Mouse (Mus musculus) stomach, postnatal 0 days (tissue): ENCODE measurements at regions not wholly inside any gene's neighbourhood (a gene's known extent, or its start where the extent isn't known, plus 50 kb on each side); places are given as distances from the start of the nearest gene placed in this dataset.

Experiments
- CTCF ChIP-seq: IDR thresholded peaks from 2 replicates; pipeline ENCODE4 v1.5.1; 2016; ENCODE audit warnings: antibody characterized with exemption, low read depth, mild to moderate bottlenecking, moderate library complexity
- EP300 ChIP-seq: optimal IDR thresholded peaks from 2 replicates; pipeline ENCODE3; 2016; ENCODE audit warnings: antibody characterized with exemption

- TF ChIP-seq CTCF = no peak
- TF ChIP-seq EP300 = no peak
These were observed 106.8 kb downstream of the Bod1 start for GRCm38 (mm10) chr11:31564742-31565510.
